Mouse (Mus musculus) adrenal gland, adult 2 months (tissue): ENCODE results near the gene Rtel1. TPM values are rescaled to one million over a fixed set of nuclear protein-coding genes. Genes with fewer than 3 reads are reported as not detected.

Experiments
- DNase-seq: peaks from one replicate; pipeline ENCODE4 v3.0.0; 2021
- polyA plus RNA-seq: library from polyadenylated mRNA; depleted of rRNA; stranded (reverse); fragments of >200 nt; gene quantifications from 2 replicates; pipeline ENCODE4 v1.2.3, GENCODE M21; 2012
- total RNA-seq, 2 experiments: library from RNA; stranded (reverse); gene quantifications; 2 replicates each; pipeline ENCODE4 v1.2.3; 2021

Rtel1 gene
- total and polyA plus RNA-seq, 3 experiments = 24.2 to 27.8 (median 24.5) TPM

- peak; percentile 62 for DNase-seq
Measured at GRCm38 (mm10) chr2:181326098-181326497, 6.6 kb downstream of the Rtel1 start.

GRCm38 (mm10) chr2:181332542-181332941, 13.0 kb downstream of the Rtel1 start:
- DNase-seq = no peak

GRCm38 (mm10) chr2:181334023-181334422, 14.5 kb downstream of the Rtel1 start:
- DNase-seq = peak; percentile 63

- no peak for DNase-seq
Measured at GRCm38 (mm10) chr2:181340426-181340825, 20.9 kb downstream of the Rtel1 start.

GRCm38 (mm10) chr2:181342766-181343165, 23.2 kb downstream of the Rtel1 start:
- DNase-seq = no peak

GRCm38 (mm10) chr2:181356780-181357179, 37.2 kb downstream of the Rtel1 start:
- no peak for DNase-seq

GRCm38 (mm10) chr2:181363946-181364345, 44.4 kb downstream of the Rtel1 start:
- DNase-seq = no peak

GRCm38 (mm10) chr2:181364487-181364859, 44.9 kb downstream of the Rtel1 start:
- DNase-seq = no peak

GRCm38 (mm10) chr2:181364860-181365596, 45.5 kb downstream of the Rtel1 start, which contains the start of the genes Zgpat and Arfrp1:
Zgpat (plus strand) TSS chr2:181364928.
Arfrp1 (minus strand) TSS chr2:181365404.
- DNase-seq = peak; percentile 94

GRCm38 (mm10) chr2:181365655-181366075, 46.1 kb downstream of the Rtel1 start:
- DNase-seq = no peak

GRCm38 (mm10) chr2:181370001-181370400, 50.5 kb downstream of the Rtel1 start:
- no peak for DNase-seq

GRCm38 (mm10) chr2:181375787-181376186, 56.2 kb downstream of the Rtel1 start:
- DNase-seq = no peak

GRCm38 (mm10) chr2:181377230-181377629, 57.7 kb downstream of the Rtel1 start:
- no peak for DNase-seq

- no peak for DNase-seq
Measured at GRCm38 (mm10) chr2:181378701-181379100, 59.2 kb downstream of the Rtel1 start.

GRCm38 (mm10) chr2:181379778-181380177, 60.2 kb downstream of the Rtel1 start, which contains the start of gene Lime1:
Lime1 (plus strand) TSS chr2:181380078.
- no peak for DNase-seq

- no peak for DNase-seq
Measured at GRCm38 (mm10) chr2:181380251-181380650, 60.7 kb downstream of the Rtel1 start.

- DNase-seq = no peak
Measured at GRCm38 (mm10) chr2:181381107-181381506, 61.6 kb downstream of the Rtel1 start.

- no peak for DNase-seq
Measured at GRCm38 (mm10) chr2:181381631-181382306, 62.2 kb downstream of the Rtel1 start.

GRCm38 (mm10) chr2:181384463-181384862, 64.9 kb downstream of the Rtel1 start:
- DNase-seq = no peak

GRCm38 (mm10) chr2:181384919-181385391, 65.4 kb downstream of the Rtel1 start:
- peak; percentile 46 for DNase-seq

- DNase-seq = peak; percentile 62
Measured at GRCm38 (mm10) chr2:181385885-181386284, 66.3 kb downstream of the Rtel1 start.

GRCm38 (mm10) chr2:181386663-181387210, 67.2 kb downstream of the Rtel1 start:
- DNase-seq = no peak
